Mouse (Mus musculus) spleen, adult 2 months (tissue): ENCODE data around the gene Nprl2.

ENCODE experiments used
- CTCF ChIP-seq: fragments of 200-500 bp; IDR thresholded peaks from 2 replicates; pipeline ENCODE4 v1.5.1; 2011; ENCODE audit warnings: mild to moderate bottlenecking, inconsistent platforms; ENCODE audit not compliant: insufficient read depth, insufficient read length, insufficient replicate concordance; ENCODE audit errors: extremely low read depth
- POLR2A ChIP-seq: fragments of 200-500 bp; IDR thresholded peaks from 2 replicates; pipeline ENCODE4 v1.6.1; 2011; ENCODE audit warnings: low read depth, low read length, inconsistent platforms

- TF ChIP-seq CTCF (no peak), POLR2A (peak; percentile 91)
These were observed 12.3 kb downstream of the Nprl2 start for GRCm38 (mm10) chr9:107554319-107554825.
